Mouse (Mus musculus): ENCODE data around the gene Vmn1r236. TPM values are rescaled to one million over a fixed set of nuclear protein-coding genes. Genes with fewer than 3 reads are reported as not detected.

Vmn1r236 gene
- not detected in 2 replicates for polyA plus RNA-seq (2014; fragmentation: Nextera tagmentation; extraction: Ambion mirVana)

DNA sequence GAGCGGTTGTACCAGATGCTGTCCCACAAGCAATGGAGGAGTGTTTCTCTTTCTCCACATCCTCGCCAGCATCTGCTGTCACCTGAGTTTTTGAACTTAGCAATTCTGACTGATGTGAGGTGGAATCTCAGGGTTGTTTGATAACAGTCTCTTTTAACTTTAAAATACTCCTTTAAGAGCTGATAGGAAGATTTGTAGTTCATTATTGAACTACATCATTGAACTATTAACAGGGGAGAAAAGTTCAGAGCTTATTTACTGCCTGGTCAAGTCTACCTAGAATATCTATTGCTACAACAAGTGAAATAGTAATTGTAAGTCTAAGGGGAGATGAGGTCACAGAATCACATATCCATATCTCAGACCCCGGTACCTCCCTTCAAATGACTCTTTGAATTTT is at the start of gene Vmn1r236:
TSS of gene Vmn1r236 (plus strand) at position 301 of the 400 bp plus-strand sequence.
- no peak within 1 kb of the TSS for H3K9ac ChIP-seq (replicated peaks; ENCODE audit: low read length)
- no peaks in the 10 kb centered on the region for H3K27me3 ChIP-seq (ENCODE audit: control insufficient read depth, insufficient read depth, low read length)
- DNase-seq (ENCODE audit: low spot score) (no peak), ATAC-seq (replicated peaks; ENCODE audit: insufficient number of reproducible peaks, low FRiP score, low TSS enrichment, low read depth) (no peak)
- no peaks in the 10 kb centered on the region for H3K4me1 ChIP-seq (ENCODE audit: control insufficient read depth, insufficient read depth, low read length)
- H3K9me3 ChIP-seq (replicated peaks; ENCODE audit: control insufficient read depth, low read length), result no peaks in the 10 kb centered on the region
- H3K4me2 ChIP-seq (ENCODE audit: low read depth, low read length), result no peak within 1 kb of the TSS
- WGBS, result 73% methylated on average over 3 of the region's 3 CpGs
- no peak within 1 kb of the TSS for H3K27ac ChIP-seq (replicated peaks; ENCODE audit: low read depth, low read length)
- no peaks in the 10 kb centered on the region for H3K36me3 ChIP-seq (replicated peaks; ENCODE audit: control insufficient read depth, insufficient read depth, low read depth, low read length)
- no peak within 1 kb of the TSS for H3K4me3 ChIP-seq (ENCODE audit: low read depth, low read length)

DNA sequence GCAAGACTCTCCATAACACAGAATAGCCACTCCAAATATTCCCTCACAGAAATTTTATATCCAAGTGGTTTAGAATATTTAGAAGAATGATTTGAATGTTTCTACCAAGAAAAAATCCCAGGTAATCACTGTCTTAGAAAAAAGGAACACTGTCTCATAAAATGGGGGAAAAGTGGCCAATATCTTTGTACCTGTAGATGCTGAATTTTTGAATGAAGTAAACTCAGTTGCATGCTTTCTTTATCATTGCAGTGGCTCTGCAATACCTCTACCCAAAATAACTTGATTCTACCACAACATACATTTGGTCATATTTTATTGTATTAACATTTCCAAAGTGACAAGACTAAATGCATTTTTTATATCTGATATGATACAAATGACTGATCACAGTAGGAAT is 26.6 kb upstream of the Vmn1r236 start, which contains the start of gene Vmn1r235:
TSS of gene Vmn1r235 (plus strand) at position 301 of the 400 bp plus-strand sequence.
- Histone ChIP-seq H3K27ac (replicated peaks; ENCODE audit: low read depth, low read length) (no peak within 1 kb of the TSS), H3K36me3 (replicated peaks; ENCODE audit: control insufficient read depth, insufficient read depth, low read depth, low read length) (no peaks in the 10 kb centered on the region), H3K4me2 (ENCODE audit: low read depth, low read length) (no peak within 1 kb of the TSS), H3K9me3 (replicated peaks; ENCODE audit: control insufficient read depth, low read length) (no peaks in the 10 kb centered on the region), H3K9ac (replicated peaks; ENCODE audit: low read length) (no peak within 1 kb of the TSS), H3K27me3 (ENCODE audit: control insufficient read depth, insufficient read depth, low read length) (no peaks in the 10 kb centered on the region), H3K4me3 (ENCODE audit: low read depth, low read length) (no peak within 1 kb of the TSS), H3K4me1 (ENCODE audit: control insufficient read depth, insufficient read depth, low read length) (no peaks in the 10 kb centered on the region)
- DNase-seq (ENCODE audit: low spot score), result no peak
- ATAC-seq (replicated peaks; ENCODE audit: insufficient number of reproducible peaks, low FRiP score, low TSS enrichment, low read depth), result no peak

DNA sequence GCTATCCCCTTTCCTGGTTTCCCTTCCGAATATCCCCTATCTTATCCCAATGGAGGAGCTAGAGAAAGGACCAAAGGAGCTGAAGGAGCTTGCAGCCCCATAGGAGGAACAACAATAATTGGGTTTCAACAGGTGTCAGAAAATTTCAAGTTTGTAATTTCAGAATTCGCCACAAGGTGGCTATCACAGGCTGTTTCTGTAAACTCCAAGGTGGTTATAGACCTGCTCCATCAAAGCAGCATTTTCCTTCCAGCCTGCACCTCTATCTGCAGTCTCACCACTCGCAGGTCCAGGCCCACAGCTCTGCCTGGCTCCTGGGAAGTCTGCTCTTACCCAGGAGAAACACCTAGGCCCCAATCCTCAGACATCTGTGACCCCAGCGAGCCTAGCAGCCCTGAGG is 10.6 kb upstream of the Vmn1r236 start:
- no peak overlapping the region for H3K4me3 ChIP-seq (ENCODE audit: low read depth, low read length)
- H3K4me2 ChIP-seq (ENCODE audit: low read depth, low read length), result no peak overlapping the region
- DNase-seq (ENCODE audit: low spot score), result peak; percentile 65
- no peaks in the 10 kb centered on the region for H3K36me3 ChIP-seq (replicated peaks; ENCODE audit: control insufficient read depth, insufficient read depth, low read depth, low read length)
- no peak; the same call in 1 of the 2 replicates for ATAC-seq (replicated peaks; ENCODE audit: insufficient number of reproducible peaks, low FRiP score, low TSS enrichment, low read depth)
- H3K27me3 ChIP-seq (ENCODE audit: control insufficient read depth, insufficient read depth, low read length), result no peaks in the 10 kb centered on the region
- H3K4me1 ChIP-seq (ENCODE audit: control insufficient read depth, insufficient read depth, low read length), result no peaks in the 10 kb centered on the region
- no peaks in the 10 kb centered on the region for H3K9me3 ChIP-seq (replicated peaks; ENCODE audit: control insufficient read depth, low read length)
- WGBS, result 16% methylated on average over 4 of the region's 4 CpGs
- H3K9ac ChIP-seq (replicated peaks; ENCODE audit: low read length), result no peak overlapping the region
- H3K27ac ChIP-seq (replicated peaks; ENCODE audit: low read depth, low read length), result no peak overlapping the region

DNA sequence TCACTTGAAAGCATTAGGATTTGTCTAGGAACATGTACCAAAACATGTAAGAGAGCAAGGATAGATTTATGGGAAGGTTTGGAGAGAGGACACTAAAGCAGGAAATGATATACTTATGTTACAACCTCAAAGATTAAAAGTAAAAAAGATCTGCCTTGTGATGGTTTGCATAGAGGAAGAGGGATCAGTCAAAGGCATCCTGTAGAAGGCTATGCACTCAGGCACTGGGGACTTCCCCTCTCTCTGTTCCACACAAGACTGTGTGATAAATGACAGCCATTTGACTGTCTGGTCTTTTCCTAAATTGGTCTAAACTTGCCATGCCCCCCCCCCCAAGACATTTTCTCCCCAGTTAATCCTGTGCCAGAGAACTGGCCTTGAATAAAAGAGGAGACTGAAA is 1.7 kb downstream of the Vmn1r236 start:
- DNase-seq (ENCODE audit: low spot score), result no peak
- no peak overlapping the region for H3K27ac ChIP-seq (replicated peaks; ENCODE audit: low read depth, low read length)
- H3K4me1 ChIP-seq (ENCODE audit: control insufficient read depth, insufficient read depth, low read length), result no peaks in the 10 kb centered on the region
- no peaks in the 10 kb centered on the region for H3K36me3 ChIP-seq (replicated peaks; ENCODE audit: control insufficient read depth, insufficient read depth, low read depth, low read length)
- H3K4me3 ChIP-seq (ENCODE audit: low read depth, low read length), result no peak overlapping the region
- no peak overlapping the region for H3K4me2 ChIP-seq (ENCODE audit: low read depth, low read length)
- no peaks in the 10 kb centered on the region for H3K27me3 ChIP-seq (ENCODE audit: control insufficient read depth, insufficient read depth, low read length)
- ATAC-seq (replicated peaks; ENCODE audit: insufficient number of reproducible peaks, low FRiP score, low TSS enrichment, low read depth), result no peak
- H3K9ac ChIP-seq (replicated peaks; ENCODE audit: low read length), result no peak overlapping the region
- H3K9me3 ChIP-seq (replicated peaks; ENCODE audit: control insufficient read depth, low read length), result no peaks in the 10 kb centered on the region

DNA sequence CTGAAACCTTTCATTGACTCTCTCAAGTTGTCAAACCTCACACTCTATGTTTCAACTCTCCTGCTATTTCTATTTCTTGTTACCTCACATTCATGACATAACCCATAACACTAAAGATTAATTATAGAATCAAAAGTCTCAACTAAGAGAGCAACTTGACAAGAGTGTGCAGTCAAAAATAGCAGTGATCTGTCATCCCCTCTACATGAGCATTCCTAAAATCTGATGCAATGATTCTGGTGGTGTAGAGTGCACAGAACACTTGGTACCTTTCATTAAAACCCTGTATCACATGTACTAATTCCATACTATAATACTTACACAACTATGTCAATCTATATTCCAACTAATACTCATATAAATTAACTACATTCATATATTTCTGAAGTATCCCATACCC is 7.0 kb downstream of the Vmn1r236 start:
- no peaks in the 10 kb centered on the region for H3K27me3 ChIP-seq (ENCODE audit: control insufficient read depth, insufficient read depth, low read length)
- no peak overlapping the region for H3K9ac ChIP-seq (replicated peaks; ENCODE audit: low read length)
- H3K9me3 ChIP-seq (replicated peaks; ENCODE audit: control insufficient read depth, low read length), result no peaks in the 10 kb centered on the region
- H3K4me2 ChIP-seq (ENCODE audit: low read depth, low read length), result no peak overlapping the region
- no peaks in the 10 kb centered on the region for H3K36me3 ChIP-seq (replicated peaks; ENCODE audit: control insufficient read depth, insufficient read depth, low read depth, low read length)
- H3K27ac ChIP-seq (replicated peaks; ENCODE audit: low read depth, low read length), result no peak overlapping the region
- H3K4me1 ChIP-seq (ENCODE audit: control insufficient read depth, insufficient read depth, low read length), result no peaks in the 10 kb centered on the region
- ATAC-seq (replicated peaks; ENCODE audit: insufficient number of reproducible peaks, low FRiP score, low TSS enrichment, low read depth), result no peak
- no peak for DNase-seq (ENCODE audit: low spot score)
- H3K4me3 ChIP-seq (ENCODE audit: low read depth, low read length), result no peak overlapping the region

DNA sequence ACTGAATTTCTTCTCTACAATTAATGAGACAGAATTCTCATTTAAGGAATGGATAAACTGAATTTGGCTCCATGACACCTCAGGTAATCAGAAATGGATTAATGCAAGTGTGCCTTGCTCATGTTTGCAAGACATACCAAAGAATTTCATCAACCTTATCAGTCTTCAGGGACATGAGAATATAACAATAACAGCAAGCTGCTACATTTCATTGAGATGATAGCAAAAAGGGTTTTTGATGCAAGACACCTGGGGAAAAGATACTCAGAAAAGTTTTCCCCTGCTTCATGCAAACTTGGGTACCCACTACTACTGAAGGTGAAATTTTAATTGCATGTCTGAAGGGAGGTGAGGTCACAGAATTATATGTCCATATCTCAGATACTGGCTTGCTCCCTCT is 28.8 kb downstream of the Vmn1r236 start, which contains the start of gene Vmn1r237:
TSS of gene Vmn1r237 (plus strand) at position 301 of the 400 bp plus-strand sequence.
- H3K36me3 ChIP-seq (replicated peaks; ENCODE audit: control insufficient read depth, insufficient read depth, low read depth, low read length), result no peaks in the 10 kb centered on the region
- DNase-seq (ENCODE audit: low spot score) (no peak), ATAC-seq (replicated peaks; ENCODE audit: insufficient number of reproducible peaks, low FRiP score, low TSS enrichment, low read depth) (no peak)
- no peak within 1 kb of the TSS for H3K4me3 ChIP-seq (ENCODE audit: low read depth, low read length)
- no peak within 1 kb of the TSS for H3K9ac ChIP-seq (replicated peaks; ENCODE audit: low read length)
- no peaks in the 10 kb centered on the region for H3K9me3 ChIP-seq (replicated peaks; ENCODE audit: control insufficient read depth, low read length)
- no peaks in the 10 kb centered on the region for H3K27me3 ChIP-seq (ENCODE audit: control insufficient read depth, insufficient read depth, low read length)
- no peak within 1 kb of the TSS for H3K27ac ChIP-seq (replicated peaks; ENCODE audit: low read depth, low read length)
- no peak within 1 kb of the TSS for H3K4me2 ChIP-seq (ENCODE audit: low read depth, low read length)
- no peaks in the 10 kb centered on the region for H3K4me1 ChIP-seq (ENCODE audit: control insufficient read depth, insufficient read depth, low read length)

Small RNAs within 50 kb of the gene (microRNA-seq; reads per million reads assigned to microRNA genes)
- not detected for gene Gm26384 (ENCODE audit: borderline number of aligned reads)

Other genes starting within 250 kb of the Vmn1r236 start
- gene Vmn1r234, start 56.9 kb upstream of the Vmn1r236 start, polyA plus RNA-seq (2014; fragmentation: Nextera tagmentation; extraction: Ambion mirVana), result not detected in 2 replicates
- gene Vmn1r235, start 26.5 kb upstream of the Vmn1r236 start, polyA plus RNA-seq (2014; fragmentation: Nextera tagmentation; extraction: Ambion mirVana), result not detected in 2 replicates
- not detected in 2 replicates for gene Vmn1r237, start 28.9 kb downstream of the Vmn1r236 start, polyA plus RNA-seq (2014; fragmentation: Nextera tagmentation; extraction: Ambion mirVana)
- gene Zfp677, start 100.8 kb downstream of the Vmn1r236 start, polyA plus RNA-seq (2014; fragmentation: Nextera tagmentation; extraction: Ambion mirVana), result 3.9 and 5.2 TPM in 2 replicates
- 3.6 and 4.1 TPM in 2 replicates for gene Zfp54, start 140.3 kb downstream of the Vmn1r236 start, polyA plus RNA-seq (2014; fragmentation: Nextera tagmentation; extraction: Ambion mirVana)
- 18.1 and 20.2 TPM in 2 replicates for gene Zfp51, start 167.4 kb downstream of the Vmn1r236 start, polyA plus RNA-seq (2014; fragmentation: Nextera tagmentation; extraction: Ambion mirVana)
- gene Zfp53, start 206.1 kb downstream of the Vmn1r236 start, polyA plus RNA-seq (2014; fragmentation: Nextera tagmentation; extraction: Ambion mirVana), result 10.3 and 10.4 TPM in 2 replicates

Measured in embryonic facial prominence, embryonic 11.5 days (tissue).